Mouse (Mus musculus) adrenal gland, postnatal 36 days (tissue): ENCODE data around the gene 2310022A10Rik. TPM values are rescaled to one million over a fixed set of nuclear protein-coding genes. Genes with fewer than 3 reads are reported as not detected.

Experiments used
- DNase-seq, 2 experiments: peaks; one replicate each; pipeline ENCODE4 v3.0.0; 2021; ENCODE audit warnings: mixed read lengths in 1 of 2
- total RNA-seq, 2 experiments: library from RNA; stranded (reverse); gene quantifications; 2 replicates each; pipeline ENCODE4 v1.2.3; 2021

The 2310022A10Rik gene
- total RNA-seq, 2 experiments from 2014 or later, result 15.0 to 15.8 TPM

DNA sequence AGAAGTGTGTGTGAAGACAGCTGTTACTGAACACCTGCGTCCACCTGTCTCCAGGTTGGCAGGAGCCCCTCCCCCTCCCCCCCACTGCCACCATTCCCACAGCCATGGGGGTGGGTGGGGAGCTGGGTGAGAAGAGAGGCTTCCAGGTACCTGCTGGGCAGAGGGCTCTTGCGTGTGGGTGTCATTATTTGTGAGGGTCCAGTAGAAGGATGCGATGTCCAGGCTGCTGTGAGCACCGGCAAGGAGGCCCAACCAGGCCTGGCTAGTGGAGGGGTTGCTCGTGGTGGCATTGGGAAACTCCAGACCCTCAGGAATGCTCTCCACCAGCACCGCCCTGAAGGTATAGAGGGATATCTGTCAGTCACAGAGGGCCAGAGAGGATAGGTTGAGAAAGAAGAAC, 12.1 kb upstream of the 2310022A10Rik start:
- DNase-seq, result no peak

DNA sequence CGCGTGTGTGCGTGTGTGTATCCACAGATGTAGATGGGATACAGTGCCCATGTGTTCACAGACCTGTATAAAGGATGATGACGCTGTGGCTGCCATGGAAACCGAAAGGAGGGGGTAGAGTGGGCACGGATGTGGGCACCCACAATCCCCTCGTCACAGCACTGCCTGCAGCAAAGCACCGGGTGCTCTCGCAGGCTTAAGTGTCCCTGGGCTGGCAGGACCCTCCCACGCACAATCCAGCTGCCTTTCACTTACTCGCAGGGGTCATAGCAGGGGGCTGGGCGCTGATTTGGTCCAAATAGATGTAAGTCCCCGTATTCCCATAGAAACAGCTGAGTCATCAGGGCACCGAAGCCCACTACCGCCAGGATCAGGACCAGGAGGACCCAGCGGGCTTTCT, 11.6 kb upstream of the 2310022A10Rik start:
- DNase-seq, result peak; percentile 16 to 43

DNA sequence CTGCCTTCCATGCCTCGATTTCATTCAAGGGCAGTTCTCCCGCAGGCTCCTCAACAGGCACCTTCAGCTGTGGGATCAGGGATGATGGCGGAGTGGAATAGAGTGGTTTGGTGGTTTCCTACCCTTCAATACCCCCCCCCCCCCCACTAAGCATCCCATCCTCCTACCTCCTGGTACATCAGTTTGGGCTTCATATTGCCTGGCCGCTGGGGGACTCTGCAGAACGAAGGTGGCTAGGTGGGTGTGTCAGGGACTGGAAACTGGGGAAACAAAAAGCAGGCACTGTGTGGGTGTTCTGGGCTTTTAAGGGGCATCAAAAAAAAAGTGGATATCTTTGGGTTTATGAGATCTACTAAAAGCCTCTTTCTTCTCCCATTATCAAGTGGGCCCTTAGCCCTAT, 11.1 kb upstream of the 2310022A10Rik start:
- DNase-seq, result no peak

DNA sequence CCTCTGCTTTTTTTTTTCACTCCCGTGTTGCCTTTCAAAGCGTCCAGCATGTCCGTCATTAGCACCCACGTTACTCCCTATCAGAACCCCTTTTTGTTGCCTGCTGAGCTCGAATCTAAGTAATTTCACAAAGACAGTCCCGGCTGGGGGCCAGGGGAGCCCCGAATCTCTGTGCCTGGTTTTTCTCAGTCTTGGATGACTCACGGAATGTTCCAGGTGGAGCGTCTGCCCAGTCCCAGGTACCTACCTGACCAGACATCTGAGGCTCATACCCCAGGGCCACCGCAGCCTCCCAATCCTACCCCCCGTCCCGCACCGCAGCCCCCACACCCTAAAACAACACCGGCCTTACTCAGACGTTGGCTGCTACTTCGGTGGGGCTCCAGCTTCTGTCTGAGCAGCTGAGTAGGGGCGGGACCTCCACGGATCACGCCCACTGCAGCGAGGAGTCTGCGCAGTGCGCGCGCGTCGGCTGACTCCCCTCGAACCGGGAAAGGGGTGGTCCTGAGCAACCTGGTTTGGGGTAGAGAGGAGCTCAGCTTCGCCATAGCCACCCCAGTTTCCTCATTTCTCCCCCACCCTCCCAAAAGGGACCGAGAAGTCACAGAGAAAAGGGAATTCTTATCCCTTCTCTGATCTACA, 10.5 kb upstream of the 2310022A10Rik start:
- peak; percentile 86 to 89 for DNase-seq

DNA sequence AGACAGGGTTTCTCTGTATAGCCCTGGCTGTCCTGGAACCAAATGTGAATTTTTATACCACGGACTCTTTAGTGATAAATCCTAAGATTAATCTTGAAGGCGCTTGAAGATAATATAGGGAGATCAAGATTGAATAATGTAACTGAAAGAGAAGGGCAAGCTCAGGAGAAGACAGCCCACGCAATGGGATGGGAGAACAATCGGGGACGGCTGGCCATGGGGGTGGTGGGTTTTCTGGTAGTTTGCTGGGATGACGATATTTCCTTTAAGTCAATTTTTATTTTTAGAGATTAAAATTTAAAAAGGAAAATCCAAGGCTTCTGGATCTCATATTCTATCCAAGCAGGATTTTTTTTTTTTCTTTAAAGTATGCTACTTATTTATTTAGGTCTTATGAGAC, 10.0 kb upstream of the 2310022A10Rik start:
- DNase-seq, result no peak

DNA sequence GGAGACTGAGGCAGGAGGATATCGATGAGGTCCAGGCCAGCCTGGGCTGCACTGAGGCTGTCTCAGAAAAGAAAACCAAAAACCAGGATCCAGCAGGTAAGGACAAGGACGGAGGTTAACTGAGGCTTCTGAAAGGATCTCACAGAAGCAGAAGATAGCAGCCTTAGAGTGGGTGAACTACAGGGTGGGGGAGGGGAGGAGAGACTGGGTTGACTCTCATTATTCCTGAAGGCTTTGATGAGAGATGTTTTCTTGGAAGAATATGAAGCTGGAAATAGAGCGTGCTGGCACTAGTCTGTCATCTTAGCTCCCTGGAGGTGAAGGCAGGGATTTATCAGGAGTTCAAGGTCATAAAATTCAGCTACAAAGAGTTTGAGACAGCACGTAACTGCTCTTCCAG, 9.2 kb upstream of the 2310022A10Rik start:
- DNase-seq, result no peak

DNA sequence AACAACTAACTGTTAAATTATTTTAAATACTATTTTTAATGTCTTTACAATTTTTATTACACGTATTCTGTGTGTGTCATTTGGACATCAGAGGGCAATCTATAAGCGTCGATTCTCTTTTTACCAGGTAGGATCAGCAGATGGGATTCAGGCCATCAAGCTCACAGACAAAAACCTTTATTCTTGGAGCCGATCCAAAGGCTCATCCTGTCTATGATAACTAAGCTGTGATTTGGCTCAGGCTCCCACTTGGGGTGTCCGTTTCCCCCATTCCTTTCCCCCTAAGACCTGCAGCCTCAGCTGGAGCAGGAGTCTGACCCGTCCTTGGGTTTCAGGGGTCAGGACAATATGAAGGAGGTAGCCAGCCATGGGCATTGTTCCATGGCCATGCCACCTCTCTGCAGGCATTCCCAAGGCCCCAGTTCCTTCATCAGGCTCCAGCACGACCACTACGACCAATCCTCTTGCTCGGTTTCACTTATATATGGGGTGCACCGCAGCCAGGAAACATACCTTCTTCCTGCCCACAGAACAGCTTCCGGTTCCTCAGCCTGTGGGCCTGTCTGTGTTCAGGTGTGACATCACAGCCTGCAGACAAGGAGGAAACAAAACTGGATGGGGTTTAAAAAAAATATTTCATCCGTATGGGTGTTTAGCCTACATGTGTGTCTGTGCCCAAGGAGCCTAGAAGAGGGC, 8.2 kb upstream of the 2310022A10Rik start:
- no peak for DNase-seq

DNA sequence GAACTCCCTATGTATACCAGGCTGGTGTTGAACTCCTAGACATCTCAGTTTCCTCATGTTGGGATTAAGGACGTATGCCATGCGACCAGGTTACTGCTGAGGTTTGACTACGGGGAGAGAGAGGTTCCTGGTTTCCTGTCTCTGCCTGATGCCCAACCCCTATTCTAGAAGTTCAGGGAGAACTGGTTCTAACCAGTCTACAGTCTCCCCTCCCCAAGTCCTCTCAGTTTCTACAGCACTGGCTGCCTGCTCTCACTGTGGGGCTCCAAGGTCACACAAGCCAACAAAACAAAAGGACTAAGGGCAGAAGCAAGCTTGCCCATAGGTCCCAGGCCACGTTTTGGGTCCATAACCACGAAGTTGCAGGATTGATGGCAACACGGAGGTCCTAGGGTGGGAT, 3.4 kb upstream of the 2310022A10Rik start:
- DNase-seq, result no peak

DNA sequence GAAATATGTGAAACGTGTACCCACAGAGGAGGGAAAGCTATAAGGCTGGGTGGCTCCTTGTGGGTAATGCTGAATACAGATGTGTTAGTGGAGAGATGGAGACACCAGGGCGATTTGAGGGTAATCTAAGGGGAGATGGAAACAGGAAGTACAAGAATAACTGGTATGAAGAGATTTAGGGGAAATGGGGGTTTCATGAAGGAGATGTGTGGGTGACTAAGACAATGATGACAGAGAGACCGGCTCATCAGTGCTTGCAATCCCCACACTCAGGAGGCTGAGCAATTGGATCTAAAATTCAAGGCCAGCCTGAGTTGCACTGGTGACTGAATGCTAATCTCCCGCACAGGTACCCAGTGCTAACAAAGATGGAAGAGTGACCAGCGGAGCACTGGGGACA, 963 bp upstream of the 2310022A10Rik start:
- no peak for DNase-seq

DNA sequence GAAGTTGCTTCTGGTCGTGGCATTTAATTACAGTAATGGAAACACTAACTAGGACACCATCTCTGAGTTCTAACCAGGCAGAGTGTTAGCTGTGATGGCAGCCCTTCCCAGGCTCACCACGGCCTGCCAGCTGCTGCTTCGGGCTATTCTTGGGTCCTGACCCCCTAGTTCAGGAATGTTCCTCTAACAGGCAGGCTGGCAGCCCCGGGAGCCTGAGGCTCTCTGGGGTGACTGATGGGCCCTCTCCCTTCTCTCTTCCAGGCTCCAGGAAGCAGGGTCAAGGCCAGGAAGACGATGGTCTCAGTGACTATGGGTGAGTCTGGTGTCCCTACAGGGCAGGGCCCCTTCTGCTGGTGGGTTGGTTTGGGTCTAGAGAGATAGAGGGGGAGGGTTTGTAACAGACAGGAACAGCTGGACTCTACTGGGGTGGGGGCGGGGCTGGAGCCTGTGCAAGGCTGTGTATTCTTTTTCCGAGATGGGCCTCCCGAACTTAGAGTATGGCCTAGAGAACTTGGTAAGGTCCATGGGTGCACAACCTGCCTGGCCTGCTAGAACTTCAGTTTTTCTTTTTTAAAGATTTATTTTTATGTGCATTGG, 7.4 kb downstream of the 2310022A10Rik start:
- DNase-seq, result no peak

DNA sequence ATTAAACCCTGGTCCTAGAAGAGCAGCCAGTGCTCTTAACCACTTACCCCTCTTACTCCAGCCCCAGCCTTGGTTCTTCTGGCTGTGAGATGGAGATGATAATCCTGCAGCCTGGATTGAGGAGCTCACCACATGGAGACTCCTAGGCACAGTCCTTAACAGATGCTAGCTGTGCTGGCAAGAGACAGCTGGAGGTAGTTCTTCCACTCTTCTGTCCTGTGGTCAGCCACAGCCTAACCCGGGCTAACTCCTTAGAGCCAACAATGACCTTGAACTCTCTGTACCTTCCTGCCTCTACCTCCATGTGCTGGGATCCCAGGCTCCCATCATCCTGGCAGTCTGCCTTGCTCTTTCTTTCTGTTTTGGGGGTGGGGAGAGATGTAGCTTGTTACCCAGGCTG, 7.9 kb downstream of the 2310022A10Rik start:
- no peak for DNase-seq

DNA sequence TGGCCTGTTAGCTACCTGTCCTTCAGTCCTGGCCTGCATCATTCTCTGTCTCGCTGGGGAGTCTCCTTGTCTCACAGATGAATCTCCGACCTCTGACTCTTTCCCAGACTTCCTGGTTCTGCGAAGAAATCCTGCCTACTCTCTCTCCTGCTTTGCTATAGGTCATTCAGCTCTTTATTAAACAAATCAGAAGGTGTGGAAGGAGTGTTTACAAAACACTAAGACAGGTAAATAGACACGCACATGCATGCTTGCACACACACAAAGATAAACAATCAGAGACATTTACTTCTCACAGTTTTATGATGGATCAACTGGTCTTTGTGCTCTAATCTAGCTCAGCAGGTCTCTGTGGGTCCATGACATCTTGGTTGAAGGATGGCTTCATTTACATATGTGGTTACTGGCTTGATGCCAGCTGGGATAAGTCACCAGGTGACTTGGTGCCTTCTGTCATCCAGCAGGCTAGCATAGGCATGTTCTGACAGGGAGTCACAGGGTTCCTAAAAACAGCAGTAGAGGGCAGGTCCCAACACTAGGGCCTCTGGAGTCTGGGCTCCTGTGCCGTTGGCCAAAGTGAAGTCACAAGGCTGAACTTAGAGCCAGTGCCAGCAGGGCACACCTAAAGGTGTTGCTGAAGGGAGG, 16.7 kb downstream of the 2310022A10Rik start:
- DNase-seq, result peak in 1 of 2 experiments; percentile 29

DNA sequence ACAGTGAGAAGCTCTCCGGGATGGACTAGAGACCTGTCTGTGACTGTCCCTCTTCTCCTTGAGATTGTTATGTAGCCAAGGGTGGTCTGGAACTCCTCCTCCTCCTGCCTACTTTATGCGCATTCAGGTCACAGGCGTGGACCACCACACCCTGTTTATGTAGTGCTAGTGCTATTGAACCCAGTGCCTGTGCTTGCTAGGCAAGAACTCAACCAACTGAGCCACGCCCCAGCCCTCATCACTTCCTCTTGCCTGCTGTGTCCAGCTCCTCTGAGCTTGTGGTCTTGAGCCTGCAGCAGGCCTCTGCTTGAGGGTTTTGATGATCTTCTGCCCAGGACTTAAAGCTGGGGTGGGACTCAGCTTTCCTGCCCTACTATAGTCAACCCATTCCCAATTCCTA, 19.1 kb downstream of the 2310022A10Rik start:
- no peak for DNase-seq

DNA sequence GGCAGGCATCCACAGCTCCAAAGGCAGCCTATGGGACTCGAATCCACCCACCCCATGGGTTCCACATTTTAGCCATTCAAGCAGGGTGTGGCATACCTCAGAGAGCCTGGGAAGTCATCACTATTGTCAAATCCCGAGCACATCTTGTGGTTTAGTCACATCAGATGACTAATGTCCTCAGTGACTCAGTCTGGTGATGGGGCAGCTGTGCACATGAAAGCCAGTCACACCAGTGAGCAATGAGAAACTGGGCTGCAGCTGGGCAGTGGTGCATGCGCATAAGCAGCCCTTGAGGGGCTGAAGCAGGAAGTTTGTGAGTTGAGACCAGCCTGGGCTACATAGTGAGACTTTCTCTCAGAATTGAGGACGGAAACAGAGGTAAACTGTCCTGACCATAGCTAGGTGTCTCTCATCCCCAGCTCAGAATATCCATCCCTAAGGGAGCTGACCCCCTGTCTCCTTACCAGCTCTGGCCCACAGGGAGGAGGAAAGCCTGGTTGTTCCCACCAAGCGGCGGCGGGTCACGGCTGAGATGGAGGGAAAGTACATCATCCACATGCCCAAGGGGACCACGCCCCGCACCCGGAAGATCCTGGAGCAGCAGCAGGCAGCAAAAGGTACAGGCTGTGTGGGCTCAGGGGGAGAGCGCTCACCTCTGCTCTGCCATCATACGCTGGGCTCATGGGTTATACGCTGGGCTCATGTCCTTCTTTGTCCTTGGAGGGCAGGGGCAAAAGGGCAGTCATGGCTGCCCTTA, 21.3 kb downstream of the 2310022A10Rik start:
- DNase-seq, result peak; percentile 65 to 66

DNA sequence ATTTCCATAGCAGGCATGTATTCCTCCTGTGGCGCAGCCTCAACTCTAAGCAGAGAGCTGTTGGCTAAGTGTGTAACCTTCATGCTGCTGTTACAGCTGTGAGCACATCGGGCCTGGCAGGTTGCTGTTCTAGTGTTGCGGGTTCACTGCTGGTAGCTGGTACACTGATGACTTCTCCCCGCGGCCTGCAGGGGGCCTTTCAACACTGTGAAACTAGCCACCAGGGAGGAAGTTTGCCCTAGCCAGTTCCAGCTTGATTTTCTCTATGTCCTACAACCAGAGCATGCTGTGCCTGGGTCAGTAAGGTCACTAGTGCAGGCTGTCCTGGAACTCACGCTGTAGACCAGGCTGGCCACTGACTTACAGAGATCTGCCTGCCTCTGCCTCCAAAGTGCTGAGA, 23.9 kb downstream of the 2310022A10Rik start:
- peak; percentile 75 to 82 for DNase-seq

DNA sequence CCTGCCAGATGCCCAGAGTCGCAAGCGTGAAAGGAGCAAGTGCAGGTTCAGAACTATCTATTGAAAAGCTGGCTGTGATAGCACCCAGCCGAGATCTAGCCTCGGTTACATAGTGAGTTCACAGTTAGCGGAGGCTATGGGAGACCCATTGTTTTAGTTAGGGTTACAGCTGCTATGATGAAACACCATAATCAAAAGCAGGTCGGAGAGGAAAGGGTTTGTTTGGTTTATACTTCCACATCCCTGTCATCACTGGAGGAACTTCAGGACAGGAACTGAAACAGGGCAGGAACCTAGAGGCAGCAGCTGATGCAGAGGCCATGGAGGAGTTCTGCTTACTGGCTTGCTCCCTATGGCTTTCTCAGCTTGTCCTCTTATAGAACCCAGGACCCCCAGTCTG, 24.6 kb downstream of the 2310022A10Rik start:
- no peak for DNase-seq

DNA sequence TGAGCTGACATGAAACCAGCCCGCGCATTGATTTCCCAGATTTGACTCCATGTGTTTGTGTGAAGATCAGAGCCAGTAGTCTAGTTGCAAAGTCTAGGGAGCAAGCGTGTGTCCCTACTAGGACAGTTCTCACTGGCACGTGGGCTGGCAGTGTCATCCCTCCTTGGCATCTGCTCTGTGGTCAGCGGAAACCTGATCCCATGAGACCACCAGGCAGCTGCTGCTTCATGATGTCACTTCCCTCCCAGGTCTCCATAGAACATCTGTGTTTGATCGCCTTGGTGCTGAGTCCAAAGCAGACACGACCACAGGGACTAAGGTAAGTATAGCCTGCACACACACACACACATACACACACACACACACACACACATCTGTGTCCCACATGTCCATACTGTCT, 25.4 kb downstream of the 2310022A10Rik start:
- DNase-seq, result no peak

DNA sequence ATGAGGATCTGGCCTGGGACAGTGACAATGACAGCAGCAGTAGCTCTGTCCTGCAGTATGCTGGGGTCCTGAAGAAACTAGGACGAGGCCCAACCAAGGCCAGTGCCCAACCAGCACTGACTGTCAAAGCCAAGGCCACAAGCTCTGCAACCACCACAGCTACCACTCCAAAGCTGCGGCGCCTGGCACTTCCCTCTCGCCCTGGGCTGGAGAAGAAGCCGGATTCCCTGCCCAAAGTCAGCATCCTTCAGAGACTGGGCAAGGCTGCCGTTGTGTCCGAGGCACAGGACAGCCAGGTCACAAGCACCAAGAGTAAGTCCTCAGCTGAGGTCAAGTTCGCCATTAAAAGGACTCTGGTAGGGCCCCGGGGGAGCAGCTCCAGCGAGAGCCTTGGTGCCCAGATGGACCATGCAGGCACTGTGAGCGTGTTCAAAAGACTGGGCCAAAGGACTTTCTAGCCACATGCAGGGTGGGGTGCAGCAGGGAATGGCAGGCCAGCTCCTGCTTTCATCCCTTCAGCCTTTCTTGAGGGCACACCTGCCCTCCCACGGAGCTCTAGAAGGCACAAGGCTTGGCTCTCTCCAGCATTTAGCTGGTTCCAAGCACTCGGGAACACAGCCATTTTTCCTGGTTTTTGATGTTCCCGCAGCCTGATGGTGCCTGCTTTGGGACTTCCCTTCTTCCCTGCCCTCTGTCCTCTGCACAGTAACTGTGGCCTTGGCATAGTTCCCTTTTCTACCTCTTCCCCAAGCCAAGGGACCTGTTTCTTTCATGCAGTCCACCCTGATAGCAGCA, 27.5 kb downstream of the 2310022A10Rik start:
- DNase-seq, result peak; percentile 72 to 76

DNA sequence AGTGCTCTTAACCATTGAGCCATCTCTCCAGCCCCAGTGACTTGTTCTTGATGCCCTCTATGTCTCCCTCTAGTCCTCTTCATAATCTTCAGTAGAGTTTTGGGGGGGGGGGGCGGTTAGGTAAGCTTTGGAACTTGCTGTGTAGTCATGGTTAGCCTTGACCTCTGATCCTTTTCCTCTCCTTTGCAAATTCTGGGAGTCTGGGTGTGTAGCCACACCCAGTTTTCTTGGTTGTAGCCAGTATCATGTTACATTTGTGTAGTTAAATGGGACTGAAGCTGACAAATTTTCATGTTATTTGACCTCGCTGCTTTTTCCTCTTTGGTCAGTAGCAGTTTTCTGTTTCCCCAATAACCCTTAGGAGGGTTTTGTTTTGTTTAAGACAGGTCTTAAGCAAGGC, 33.8 kb downstream of the 2310022A10Rik start:
- no peak for DNase-seq

DNA sequence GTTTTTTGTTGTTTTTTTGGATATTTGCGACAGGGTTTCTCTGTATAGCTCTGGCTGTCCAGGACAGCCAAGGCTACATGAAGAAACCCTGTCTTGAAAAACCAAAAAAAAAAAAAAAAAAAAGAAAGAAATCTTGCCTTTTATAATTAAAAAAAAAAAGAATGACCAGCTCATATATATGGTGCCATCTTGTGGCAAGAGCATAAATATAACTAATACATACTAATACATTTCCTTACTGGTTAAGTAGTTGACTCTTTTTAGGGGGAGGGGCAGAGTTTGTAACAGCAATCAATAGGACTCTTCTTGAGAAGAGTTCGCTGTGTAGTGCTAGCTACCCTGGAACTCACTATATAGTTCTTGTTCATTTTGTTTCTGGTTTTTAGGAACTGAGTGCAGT, 34.7 kb downstream of the 2310022A10Rik start:
- DNase-seq, result no peak

DNA sequence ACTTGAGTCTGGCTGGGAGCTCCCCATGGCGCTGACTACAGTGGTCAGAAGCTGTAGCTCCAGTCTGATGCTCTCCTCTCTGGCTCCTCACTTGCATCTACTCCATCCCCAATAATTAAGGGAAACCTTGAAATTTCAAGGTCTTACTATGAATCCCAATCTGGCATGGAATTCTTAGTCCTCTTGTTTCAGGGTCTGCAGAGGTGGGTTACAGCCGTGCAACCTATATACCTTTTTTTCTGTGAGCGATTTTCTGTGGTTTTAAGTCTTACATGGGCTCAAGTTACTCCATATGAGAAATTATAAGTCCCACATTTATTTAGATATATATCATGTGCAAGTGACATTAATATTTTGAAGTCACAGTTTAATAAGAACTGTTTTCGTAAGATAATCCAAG, 37.1 kb downstream of the 2310022A10Rik start:
- DNase-seq, result no peak
